In the genomic region with DNA sequence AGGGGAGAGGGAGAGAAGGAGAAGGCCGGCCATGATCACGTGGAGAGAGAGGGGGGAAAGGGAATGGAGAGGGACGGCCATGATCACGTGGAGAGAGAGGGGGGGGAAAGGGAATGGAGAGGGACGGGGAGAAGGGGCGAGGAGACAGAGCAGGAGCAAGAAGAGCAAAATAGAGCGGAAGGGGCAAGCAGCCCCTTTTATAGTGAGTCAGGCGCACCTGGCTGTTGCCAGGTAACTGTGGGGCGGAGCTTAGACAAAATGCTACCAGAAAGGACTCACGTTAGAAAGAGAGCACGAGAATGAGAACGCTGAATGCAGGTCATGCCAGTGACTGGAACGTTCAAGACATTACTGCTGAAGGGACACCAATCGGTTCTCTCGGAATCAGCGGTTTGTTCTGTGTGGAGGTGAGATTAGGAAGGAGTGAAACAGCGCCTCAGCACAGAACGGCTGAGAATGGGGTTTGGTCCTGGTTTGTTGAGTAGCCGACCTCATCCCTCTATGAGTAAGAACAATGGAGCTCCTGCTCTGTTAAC, we compare ENCODE assay signal across 9 mouse cellular contexts. TPM values are rescaled to one million over a fixed set of nuclear protein-coding genes. Genes with fewer than 3 reads are reported as not detected.
A peak's percentile ranks its signal among the peaks of the same experiment; 100 is the strongest.
DNase-seq lines count a peak whose midpoint lies in the region; ATAC-seq and TF ChIP-seq lines count a peak whose summit lies in the region.
"Had no signal": no experiment of that assay in that cellular context is flagged by ENCODE, and none has a peak within 500 bp of the region (broad histone marks: within the 10 kb centered on the region; RNA-seq: fewer than 3 reads in every experiment).

No protein-coding gene starts in this region.

- no peaks in the 10 kb centered on the region for H3K9me3 ChIP-seq in E14TG2a.4 (ENCODE audit: low read length)
- no peaks in the 10 kb centered on the region for H3K9me3 ChIP-seq in forebrain, embryonic 14.5 days (replicated peaks; ENCODE audit: control insufficient read depth, low read length)

- peak overlapping the region; percentile 36 for H3K4me2 ChIP-seq in forebrain, embryonic 14.5 days (ENCODE audit: low read length)

- no peak for TF ChIP-seq CTCF in E14TG2a.4 (conservative IDR thresholded peaks at IDR 0.05; ENCODE audit: low read length)

- peak overlapping the region; percentile 65 for H3K4me3 ChIP-seq in E14TG2a.4 (replicated peaks; ENCODE audit: low read length)
- peak overlapping the region; percentile 16; the same call in 1 of the 2 replicates for H3K4me3 ChIP-seq in forebrain, embryonic 14.5 days (ENCODE audit: low read depth, low read length)

- H3K4me1 ChIP-seq in E14TG2a.4 (replicated peaks; ENCODE audit: low read depth, low read length), result peaks cover 13% of the 10 kb centered on the region
- H3K4me1 ChIP-seq in forebrain, embryonic 14.5 days (ENCODE audit: control insufficient read depth, insufficient read depth, low read length), result no peaks in the 10 kb centered on the region

- WGBS in forebrain, embryonic 14.5 days, result 12% methylated on average over 19 of the region's 19 CpGs

- peak; percentile 37; the same call in 1 of the 2 replicates for ATAC-seq in forebrain, embryonic 14.5 days
- ATAC-seq in megakaryocyte progenitor cell, adult 5-6 weeks (replicated peaks; ENCODE audit: poor library complexity), result 0 out of 2 replicates have a peak, but pooled peaks have one; percentile 23

- no peaks in the 10 kb centered on the region for H3K36me3 ChIP-seq in E14TG2a.4 (ENCODE audit: insufficient read depth, low read length)
- H3K36me3 ChIP-seq in forebrain, embryonic 14.5 days (ENCODE audit: control insufficient read depth, insufficient read depth, low read length), result no peaks in the 10 kb centered on the region

- H3K27me3 ChIP-seq in E14TG2a.4 (ENCODE audit: insufficient read depth, low read length), result peaks cover 9% of the 10 kb centered on the region; the same call in 1 of the 2 replicates
- H3K27me3 ChIP-seq in forebrain, embryonic 14.5 days (replicated peaks; ENCODE audit: control insufficient read depth, insufficient read depth, low read length), result no peaks in the 10 kb centered on the region

- H3K27ac ChIP-seq in forebrain, embryonic 14.5 days (ENCODE audit: low read depth, low read length), result no peak overlapping the region
- H3K27ac ChIP-seq: liver, embryonic 14.5 days had no signal

- DNase-seq in cerebellum, postnatal 25 days, result peak; percentile 32 to 34
- DNase-seq in cerebellum, adult 11-12 months, result no peak
- DNase-seq in forebrain, embryonic 14.5 days (ENCODE audit: low spot score), result peak; percentile 38
- no peak for DNase-seq in adrenal gland, postnatal 36 days
- no peak for DNase-seq in right cerebral cortex, postnatal 10 days (ENCODE audit: low spot score in 2 of 2)
- no peak for DNase-seq in adrenal gland, postnatal 14 days

- no peak overlapping the region for H3K9ac ChIP-seq in forebrain, embryonic 14.5 days (ENCODE audit: low read length)
- H3K9ac ChIP-seq: liver, embryonic 14.5 days had no signal

RNA-seq across cellular contexts. Expression of gene Scd3, which starts 34.5 kb away (rescaled TPM):
- polyA plus RNA-seq in forebrain, embryonic 14.5 days (2014; fragmentation: Nextera tagmentation; extraction: Ambion mirVana), result 2.0 and 2.1 TPM in 2 replicates
- total RNA-seq in megakaryocyte progenitor cell, adult 5-6 weeks (2015), result not detected in 2 replicates
- total RNA-seq in megakaryocyte progenitor cell, adult 5-6 weeks (2017), result not detected in 2 replicates
- total RNA-seq in adrenal gland, postnatal 36 days (2021), result under 1 TPM; 0.16 to 0.83 TPM
- 0.15 TPM in 1 of 2 replicates, not detected in the other for total RNA-seq in adrenal gland, postnatal 14 days (2021)
- polyA plus RNA-seq: liver, embryonic 14.5 days had no signal

RNA-seq across cellular contexts. Expression of gene Pkd2l1, which starts 45.3 kb away (rescaled TPM):
- 0.15 TPM in 2 replicates for polyA plus RNA-seq in forebrain, embryonic 14.5 days (2014; fragmentation: Nextera tagmentation; extraction: Ambion mirVana)
- not detected in 2 replicates for total RNA-seq in megakaryocyte progenitor cell, adult 5-6 weeks (2015)
- not detected in 2 replicates for total RNA-seq in megakaryocyte progenitor cell, adult 5-6 weeks (2017)
- total RNA-seq in adrenal gland, postnatal 36 days (2021), result not detected
- total RNA-seq in adrenal gland, postnatal 14 days (2021), result not detected in 2 replicates
- polyA plus RNA-seq: liver, embryonic 14.5 days had no signal

RNA-seq across cellular contexts. Expression of gene Scd2, which starts 55.9 kb away (rescaled TPM):
- 220 and 266 TPM in 2 replicates for polyA plus RNA-seq in forebrain, embryonic 14.5 days (2014; fragmentation: Nextera tagmentation; extraction: Ambion mirVana)
- 95.4 and 101 TPM in 2 replicates for total RNA-seq in megakaryocyte progenitor cell, adult 5-6 weeks (2015)
- total RNA-seq in megakaryocyte progenitor cell, adult 5-6 weeks (2017), result 88.5 and 107 TPM in 2 replicates
- 100 to 1,000 TPM; 596 to 993 TPM for total RNA-seq in adrenal gland, postnatal 36 days (2021)
- total RNA-seq in adrenal gland, postnatal 14 days (2021), result 337 and 408 TPM in 2 replicates

Comparison
In these comparisons a context has a peak if more than half of its experiments do, and no peak if none do; other contexts are left out.
1. DNase-seq: peak in cerebellum, postnatal 25 days (2 of 2) and forebrain, embryonic 14.5 days (single experiment); none in cerebellum, adult 11-12 months (single experiment), adrenal gland, postnatal 36 days (0 of 2), right cerebral cortex, postnatal 10 days (0 of 2) and adrenal gland, postnatal 14 days (single experiment).